Mouse (Mus musculus) kidney, embryonic 14.5 days (tissue): ENCODE results near the gene Smad6. TPM values are rescaled to one million over a fixed set of nuclear protein-coding genes. Genes with fewer than 3 reads are reported as not detected.

Source experiments
- ATAC-seq: fragments of 200-750 bp; cut with Nextera tagmentation; 2 replicates; pipeline ENCODE4 v1.8.0; 2017; ENCODE audit warnings: moderate number of reproducible peaks, mild to moderate bottlenecking, moderate TSS enrichment, moderate library complexity; ENCODE audit not compliant: low FRiP score, low TSS enrichment
- H3K27ac ChIP-seq: fragments of 300-500 bp; sonication (generic); 2 replicates; pipeline ENCODE4 v1.5.1; 2014; ENCODE audit warnings: low read depth, mild to moderate bottlenecking, low read length, moderate library complexity, mixed read lengths
- H3K27me3 ChIP-seq: fragments of 300-500 bp; sonication (generic); 2 replicates; pipeline ENCODE4 v1.6.1; 2014; ENCODE audit warnings: mild to moderate bottlenecking, low read length; ENCODE audit not compliant: control insufficient read depth, insufficient read depth
- H3K36me3 ChIP-seq: fragments of 300-500 bp; sonication (generic); 2 replicates; pipeline ENCODE4 v1.6.1; 2014; ENCODE audit warnings: low read length, mixed read lengths; ENCODE audit not compliant: control insufficient read depth, insufficient read depth
- H3K4me1 ChIP-seq: fragments of 300-500 bp; sonication (generic); 2 replicates; pipeline ENCODE4 v1.6.1; 2014; ENCODE audit warnings: low read length, mixed read lengths; ENCODE audit not compliant: control insufficient read depth, insufficient read depth
- H3K4me2 ChIP-seq: fragments of 300-500 bp; sonication (generic); replicated peaks from 2 replicates; pipeline ENCODE4 v1.6.1; 2014; ENCODE audit warnings: low read depth, mild to moderate bottlenecking, low read length
- H3K4me3 ChIP-seq: fragments of 300-500 bp; sonication (generic); 2 replicates; pipeline ENCODE4 v1.5.1; 2014; ENCODE audit warnings: mild to moderate bottlenecking, low read length
- H3K9ac ChIP-seq: fragments of 300-500 bp; sonication (generic); 2 replicates; pipeline ENCODE4 v1.6.1; 2014; ENCODE audit warnings: low read depth, mild to moderate bottlenecking, low read length, moderate library complexity
- H3K9me3 ChIP-seq: fragments of 300-500 bp; sonication (generic); 2 replicates; pipeline ENCODE4 v1.6.1; 2016; ENCODE audit warnings: low read length; ENCODE audit not compliant: control insufficient read depth
- WGBS: fragments of 180-500 bp; shearing (Covaris S2); extraction: QIAGEN DNeasy Blood & Tissue Kit; methylation state at CpG from one replicate; pipeline ENCODE4 v1.1.7; 2014; 5-methylcytosine and 5-hydroxymethylcytosine counted together
- polyA plus RNA-seq: library from polyadenylated mRNA; unstranded; fragments of >200 nt; fragmentation: Nextera tagmentation; extraction: Ambion mirVana; gene quantifications from 2 replicates; pipeline ENCODE4 v1.2.1, GENCODE M21; 2014

Smad6 gene
- polyA plus RNA-seq, 1 experiment from 2014 or later = 14.3 TPM

GRCm38 (mm10) chr9:64051241-64051640, 29.4 kb upstream of the Smad6 start:
- H3K4me3 ChIP-seq = no peak overlapping the region
- H3K36me3 ChIP-seq = no peaks in the 10 kb centered on the region
- peaks cover 21% of the 10 kb centered on the region; the same call in 1 of the 2 replicates for H3K4me1 ChIP-seq
- H3K27me3 ChIP-seq = no peaks in the 10 kb centered on the region
- no peak overlapping the region for H3K9ac ChIP-seq
- H3K9me3 ChIP-seq = no peaks in the 10 kb centered on the region
- no peak overlapping the region for H3K4me2 ChIP-seq
- no peak for ATAC-seq
- no peak overlapping the region for H3K27ac ChIP-seq
- WGBS = 92% methylated on average over 2 of the region's 2 CpGs

GRCm38 (mm10) chr9:64050513-64051065, 28.7 kb upstream of the Smad6 start:
- peaks cover 22% of the 10 kb centered on the region for H3K4me1 ChIP-seq
- peak overlapping the region; percentile 60 for H3K4me2 ChIP-seq
- peak overlapping the region; percentile 43; the same call in 1 of the 2 replicates for H3K4me3 ChIP-seq
- H3K27me3 ChIP-seq = no peaks in the 10 kb centered on the region
- no peak for ATAC-seq
- no peaks in the 10 kb centered on the region for H3K9me3 ChIP-seq
- WGBS = 26% methylated on average over 8 of the region's 8 CpGs
- peak overlapping the region; percentile 44; the same call in 1 of the 2 replicates for H3K9ac ChIP-seq
- peak overlapping the region; percentile 59; the same call in 1 of the 2 replicates for H3K27ac ChIP-seq
- H3K36me3 ChIP-seq = no peaks in the 10 kb centered on the region

- Histone ChIP-seq H3K27me3 (no peaks in the 10 kb centered on the region), H3K4me1 (peaks cover 30% of the 10 kb centered on the region), H3K4me2 (peak overlapping the region; percentile 60), H3K36me3 (no peaks in the 10 kb centered on the region), H3K9ac (peak overlapping the region; percentile 44), H3K4me3 (peak overlapping the region; percentile 43), H3K9me3 (no peaks in the 10 kb centered on the region), H3K27ac (peak overlapping the region; percentile 59)
- WGBS = 10% methylated on average over 32 of the region's 32 CpGs
- peak; percentile 94 for ATAC-seq
These were observed 27.9 kb upstream of the Smad6 start for GRCm38 (mm10) chr9:64049471-64050380.

GRCm38 (mm10) chr9:64045117-64045890, 23.4 kb upstream of the Smad6 start:
- Histone ChIP-seq H3K27ac (peak overlapping the region; percentile 70; the same call in 1 of the 2 replicates), H3K4me3 (no peak overlapping the region), H3K9me3 (no peaks in the 10 kb centered on the region), H3K4me2 (no peak overlapping the region), H3K27me3 (no peaks in the 10 kb centered on the region), H3K9ac (no peak overlapping the region), H3K36me3 (no peaks in the 10 kb centered on the region), H3K4me1 (peaks cover 30% of the 10 kb centered on the region)
- ATAC-seq = peak; percentile 58; the same call in 1 of the 2 replicates
- 14% methylated on average over 14 of the region's 14 CpGs for WGBS

GRCm38 (mm10) chr9:64044343-64044742, 22.5 kb upstream of the Smad6 start:
- no peak overlapping the region for H3K4me2 ChIP-seq

GRCm38 (mm10) chr9:64042911-64043310, 21.1 kb upstream of the Smad6 start:
- ATAC-seq = no peak
- Histone ChIP-seq H3K4me3 (no peak overlapping the region), H3K9me3 (no peaks in the 10 kb centered on the region), H3K9ac (no peak overlapping the region), H3K36me3 (no peaks in the 10 kb centered on the region), H3K27me3 (no peaks in the 10 kb centered on the region), H3K4me1 (peaks cover 15% of the 10 kb centered on the region), H3K4me2 (no peak overlapping the region), H3K27ac (no peak overlapping the region)
- WGBS = 74% methylated on average over 4 of the region's 4 CpGs

More at GRCm38 (mm10) chr9:64044343-64044742, 22.5 kb upstream of the Smad6 start:
- Histone ChIP-seq H3K4me1 (peaks cover 21% of the 10 kb centered on the region), H3K27me3 (no peaks in the 10 kb centered on the region), H3K36me3 (no peaks in the 10 kb centered on the region), H3K4me3 (no peak overlapping the region), H3K27ac (peak overlapping the region; percentile 70), H3K9ac (no peak overlapping the region), H3K9me3 (no peaks in the 10 kb centered on the region)
- ATAC-seq = no peak
- WGBS = 78% methylated on average over 8 of the region's 8 CpGs

- Histone ChIP-seq H3K4me1 (peaks cover 15% of the 10 kb centered on the region), H3K4me2 (no peak overlapping the region), H3K36me3 (no peaks in the 10 kb centered on the region), H3K27ac (no peak overlapping the region), H3K27me3 (no peaks in the 10 kb centered on the region), H3K9me3 (no peaks in the 10 kb centered on the region), H3K9ac (no peak overlapping the region), H3K4me3 (no peak overlapping the region)
- WGBS = 80% methylated on average over 8 of the region's 8 CpGs
- no peak for ATAC-seq
These were observed 20.4 kb upstream of the Smad6 start for GRCm38 (mm10) chr9:64042216-64042615.

GRCm38 (mm10) chr9:64029908-64030631, 8.2 kb upstream of the Smad6 start:
- H3K9ac ChIP-seq = no peak overlapping the region
- H3K36me3 ChIP-seq = no peaks in the 10 kb centered on the region
- H3K27ac ChIP-seq = no peak overlapping the region
- WGBS = 78% methylated on average over 6 of the region's 6 CpGs
- no peak for ATAC-seq
- 0 out of 2 replicates have a peak, but pooled peaks cover 3% of the 10 kb centered on the region for H3K4me1 ChIP-seq
- no peak overlapping the region for H3K4me2 ChIP-seq
- no peaks in the 10 kb centered on the region for H3K9me3 ChIP-seq
- H3K4me3 ChIP-seq = no peak overlapping the region
- H3K27me3 ChIP-seq = no peaks in the 10 kb centered on the region
